Mouse (Mus musculus) cortical plate, adult 2 months (tissue): Measurements from ENCODE around the gene Rnf130.

ENCODE experiments used
- CTCF ChIP-seq: fragments of 200-500 bp; IDR thresholded peaks from 2 replicates; pipeline ENCODE4 v1.5.1; 2011; ENCODE audit warnings: mild to moderate bottlenecking, control low read depth, low read length; ENCODE audit not compliant: insufficient read depth; ENCODE audit errors: extremely low read depth
- POLR2A ChIP-seq: fragments of 200-500 bp; IDR thresholded peaks from 2 replicates; pipeline ENCODE4 v1.6.1; 2011; ENCODE audit warnings: mild to moderate bottlenecking, low read length, control low read depth; ENCODE audit not compliant: insufficient read depth; ENCODE audit errors: extremely low read depth

DNA sequence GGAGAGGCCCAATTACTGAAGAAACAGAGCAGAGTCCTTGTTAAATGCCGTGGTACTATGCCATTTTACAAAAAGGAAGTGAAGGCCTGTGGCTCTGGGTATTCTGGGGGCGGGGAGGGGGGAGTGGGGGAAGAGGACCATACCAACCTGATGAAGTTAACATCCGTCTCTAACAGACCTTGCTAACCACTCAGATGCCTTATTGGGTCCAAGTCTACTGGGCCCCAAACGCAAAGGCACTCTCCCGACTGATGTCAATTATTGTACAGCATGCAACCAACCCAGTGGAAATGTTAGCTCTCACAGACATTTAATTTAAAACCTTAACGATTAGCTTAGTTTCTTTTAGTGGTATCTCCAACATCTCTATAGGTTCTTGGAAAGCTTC, 707 bp upstream of the Rnf130 start:
- no peak for TF ChIP-seq CTCF
- no peak for TF ChIP-seq POLR2A
